Mouse (Mus musculus) embryonic facial prominence, embryonic 11.5 days (tissue): ENCODE measurements around the gene Gskip. TPM values are rescaled to one million over a fixed set of nuclear protein-coding genes. Genes with fewer than 3 reads are reported as not detected.

Source experiments
- ATAC-seq: fragments of 200-750 bp; cut with Nextera tagmentation; replicated peaks from 2 replicates; pipeline ENCODE4 v1.8.0; 2017; ENCODE audit warnings: low read depth; ENCODE audit not compliant: insufficient number of reproducible peaks, low FRiP score, low TSS enrichment
- DNase-seq: peaks from one replicate; pipeline ENCODE4 v3.0.0-alpha.2; 2015; ENCODE audit warnings: low spot score
- H3K27ac ChIP-seq: fragments of 300-500 bp; sonication (generic); replicated peaks from 2 replicates; pipeline ENCODE4 v1.5.1; 2014; ENCODE audit warnings: mild to moderate bottlenecking, low read depth, low read length, control low read depth
- H3K27me3 ChIP-seq: fragments of 300-500 bp; sonication (generic); 2 replicates; pipeline ENCODE4 v1.6.1; 2014; ENCODE audit warnings: mild to moderate bottlenecking, low read length, moderate library complexity, mixed read lengths; ENCODE audit not compliant: control insufficient read depth, insufficient read depth
- H3K36me3 ChIP-seq: fragments of 300-500 bp; sonication (generic); replicated peaks from 2 replicates; pipeline ENCODE4 v1.6.1; 2014; ENCODE audit warnings: low read depth, mild to moderate bottlenecking, low read length, moderate library complexity, mixed read lengths; ENCODE audit not compliant: control insufficient read depth, insufficient read depth
- H3K4me1 ChIP-seq: fragments of 300-500 bp; sonication (generic); 2 replicates; pipeline ENCODE4 v1.6.1; 2014; ENCODE audit warnings: low read length, mixed read lengths; ENCODE audit not compliant: control insufficient read depth, insufficient read depth
- H3K4me2 ChIP-seq: fragments of 300-500 bp; sonication (generic); 2 replicates; pipeline ENCODE4 v1.6.1; 2014; ENCODE audit warnings: low read depth, mild to moderate bottlenecking, control low read depth, low read length, moderate library complexity
- H3K4me3 ChIP-seq: fragments of 300-500 bp; sonication (generic); 2 replicates; pipeline ENCODE4 v1.5.1; 2014; ENCODE audit warnings: low read depth, low read length, control low read depth
- H3K9ac ChIP-seq: fragments of 300-500 bp; sonication (generic); replicated peaks from 2 replicates; pipeline ENCODE4 v1.6.1; 2014; ENCODE audit warnings: mild to moderate bottlenecking, control low read depth, low read length
- H3K9me3 ChIP-seq: fragments of 300-500 bp; sonication (generic); replicated peaks from 2 replicates; pipeline ENCODE4 v1.6.1; 2016; ENCODE audit warnings: mild to moderate bottlenecking, low read length, inconsistent platforms, mixed read lengths; ENCODE audit not compliant: control insufficient read depth
- WGBS: fragments of 180-500 bp; shearing (Covaris S2); extraction: QIAGEN DNeasy Blood & Tissue Kit; methylation state at CpG from one replicate; pipeline ENCODE4 v1.1.7; 2014; 5-methylcytosine and 5-hydroxymethylcytosine counted together
- polyA plus RNA-seq: library from polyadenylated mRNA; unstranded; fragments of >200 nt; fragmentation: Nextera tagmentation; extraction: Ambion mirVana; gene quantifications from 2 replicates; pipeline ENCODE4 v1.2.1, GENCODE M21; 2014

Gene Gskip
- polyA plus RNA-seq, 1 experiment from 2014 or later, result 34.5 TPM

GRCm38 (mm10) chr12:105685001-105685691 lies 517 bp downstream of the Gskip start, which contains the start of gene Atg2b:
Gene Atg2b (minus strand): TSS chr12:105685211.
- Histone ChIP-seq H3K4me1 (no peaks in the 10 kb centered on the region), H3K27ac (peak within 1 kb of the TSS; percentile 52), H3K27me3 (no peaks in the 10 kb centered on the region), H3K9ac (peak within 1 kb of the TSS; percentile 80), H3K36me3 (no peaks in the 10 kb centered on the region), H3K4me3 (peak within 1 kb of the TSS; percentile 91), H3K9me3 (no peaks in the 10 kb centered on the region), H3K4me2 (peak within 1 kb of the TSS; percentile 64)
- WGBS, result under 1% methylated on average over 73 of the region's 73 CpGs
- ATAC-seq (peak; percentile 90), DNase-seq (peak; percentile 99)

GRCm38 (mm10) chr12:105686791-105687190 lies 2.2 kb downstream of the Gskip start:
- no peak for ATAC-seq
- no peak for DNase-seq
- H3K27me3 ChIP-seq, result no peaks in the 10 kb centered on the region
- no peaks in the 10 kb centered on the region for H3K4me1 ChIP-seq
- H3K9me3 ChIP-seq, result no peaks in the 10 kb centered on the region
- no peak overlapping the region for H3K4me3 ChIP-seq
- no peak overlapping the region for H3K9ac ChIP-seq
- WGBS, result 95% methylated on average over 3 of the region's 3 CpGs
- H3K36me3 ChIP-seq, result no peaks in the 10 kb centered on the region
- H3K27ac ChIP-seq, result no peak overlapping the region
- no peak overlapping the region for H3K4me2 ChIP-seq

GRCm38 (mm10) chr12:105687416-105687815 lies 2.8 kb downstream of the Gskip start:
- ATAC-seq (no peak), DNase-seq (no peak)
- Histone ChIP-seq H3K27me3 (no peaks in the 10 kb centered on the region), H3K9me3 (no peaks in the 10 kb centered on the region), H3K4me3 (no peak overlapping the region), H3K4me2 (no peak overlapping the region), H3K9ac (no peak overlapping the region), H3K36me3 (no peaks in the 10 kb centered on the region), H3K27ac (no peak overlapping the region), H3K4me1 (no peaks in the 10 kb centered on the region)
- WGBS, result 88% methylated on average over 4 of the region's 4 CpGs

DNA sequence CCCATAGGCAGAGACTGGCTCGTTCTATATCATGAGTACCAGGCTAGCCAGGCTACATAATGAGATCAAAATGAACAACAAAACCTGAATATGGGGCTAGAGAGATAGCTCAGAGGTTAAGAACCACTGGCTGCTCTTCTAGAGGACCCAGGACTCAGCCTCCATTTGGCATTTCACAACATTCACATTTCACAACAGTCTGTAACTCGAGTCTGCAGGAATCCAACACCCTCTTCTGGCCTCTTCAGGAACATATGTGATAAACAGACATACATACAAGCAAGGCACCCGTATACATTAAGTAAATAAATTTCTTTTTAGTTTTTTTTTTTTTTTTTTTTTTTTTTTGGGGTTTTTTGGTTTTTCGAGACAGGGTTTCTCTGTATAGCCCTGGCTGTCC lies 3.9 kb downstream of the Gskip start:
- H3K27me3 ChIP-seq, result no peaks in the 10 kb centered on the region
- H3K36me3 ChIP-seq, result no peaks in the 10 kb centered on the region
- no peaks in the 10 kb centered on the region for H3K4me1 ChIP-seq
- H3K4me2 ChIP-seq, result no peak overlapping the region
- DNase-seq, result no peak
- no peaks in the 10 kb centered on the region for H3K9me3 ChIP-seq
- H3K9ac ChIP-seq, result no peak overlapping the region
- no peak for ATAC-seq
- no peak overlapping the region for H3K4me3 ChIP-seq
- WGBS, result 84% methylated on average over 3 of the region's 4 CpGs
- no peak overlapping the region for H3K27ac ChIP-seq

DNA sequence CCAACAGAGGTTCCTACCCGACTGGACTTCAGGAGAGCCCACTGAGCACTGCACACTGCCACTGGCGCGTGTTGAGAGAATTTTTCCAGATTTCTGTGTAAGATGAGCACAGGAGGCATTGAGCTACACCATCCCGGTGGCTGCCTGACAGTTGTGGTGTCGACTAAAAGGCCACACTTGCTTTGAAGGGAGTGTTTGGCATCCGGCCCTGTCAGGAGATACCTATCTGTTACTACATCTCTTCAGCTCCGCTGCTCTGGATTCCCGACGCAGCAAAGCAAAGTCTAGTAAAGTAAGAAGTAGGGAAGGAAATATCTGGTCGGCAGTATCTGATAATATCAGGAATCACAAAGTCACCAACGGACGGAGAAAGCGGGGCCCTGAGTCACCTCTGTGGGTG lies 4.8 kb downstream of the Gskip start:
- ATAC-seq, result no peak
- Histone ChIP-seq H3K27me3 (no peaks in the 10 kb centered on the region), H3K4me3 (no peak overlapping the region), H3K4me2 (no peak overlapping the region), H3K27ac (no peak overlapping the region), H3K4me1 (no peaks in the 10 kb centered on the region), H3K9me3 (no peaks in the 10 kb centered on the region), H3K36me3 (no peaks in the 10 kb centered on the region), H3K9ac (no peak overlapping the region)
- 92% methylated on average over 13 of the region's 13 CpGs for WGBS
- no peak for DNase-seq

- Histone ChIP-seq H3K27ac (no peak overlapping the region), H3K9me3 (no peaks in the 10 kb centered on the region), H3K27me3 (no peaks in the 10 kb centered on the region), H3K4me2 (no peak overlapping the region), H3K4me3 (no peak overlapping the region), H3K4me1 (no peaks in the 10 kb centered on the region), H3K9ac (no peak overlapping the region), H3K36me3 (no peaks in the 10 kb centered on the region)
- no peak for DNase-seq
- 98% methylated on average over 2 of the region's 2 CpGs for WGBS
- no peak for ATAC-seq
Measured at GRCm38 (mm10) chr12:105694021-105694420, 9.4 kb downstream of the Gskip start.

- DNase-seq (no peak), ATAC-seq (no peak)
- Histone ChIP-seq H3K4me1 (no peaks in the 10 kb centered on the region), H3K4me3 (no peak overlapping the region), H3K9ac (no peak overlapping the region), H3K4me2 (no peak overlapping the region), H3K27me3 (no peaks in the 10 kb centered on the region), H3K9me3 (no peaks in the 10 kb centered on the region), H3K36me3 (no peaks in the 10 kb centered on the region; the same call in 1 of the 2 replicates), H3K27ac (no peak overlapping the region)
- 81% methylated on average over 7 of the region's 7 CpGs for WGBS
Measured at GRCm38 (mm10) chr12:105695848-105696247, 11.2 kb downstream of the Gskip start.

DNA sequence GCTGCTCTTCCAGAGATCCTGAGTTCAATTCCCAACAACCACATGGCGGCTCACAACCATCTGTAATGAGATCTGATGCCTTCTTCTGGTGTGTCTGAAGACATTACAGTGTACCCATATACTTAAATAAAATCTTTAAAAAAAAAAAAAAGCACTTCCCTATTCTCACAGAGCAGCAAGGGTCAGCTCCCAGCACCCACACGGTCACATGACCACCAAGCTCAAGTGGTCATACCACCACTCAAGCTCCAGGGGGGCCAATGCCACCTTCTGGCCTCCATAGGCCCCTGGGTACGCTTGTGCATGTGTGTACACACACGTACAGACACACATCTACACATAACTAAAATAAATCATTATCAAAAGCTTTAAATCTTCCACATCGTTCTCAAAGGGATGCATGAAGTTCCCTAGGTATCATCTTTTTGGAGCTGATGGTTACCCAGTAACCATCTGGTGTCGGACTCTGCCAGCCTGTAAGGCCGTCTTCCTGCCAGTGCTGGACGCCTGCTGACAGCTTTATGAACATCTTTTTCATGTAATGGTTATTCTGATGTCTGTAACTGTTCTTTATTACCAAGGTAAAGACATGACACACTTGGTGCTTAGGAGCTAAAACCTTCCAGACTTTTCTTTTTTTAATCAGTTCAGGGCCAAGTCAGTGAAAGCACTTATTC lies 12.6 kb downstream of the Gskip start:
- Histone ChIP-seq H3K4me1 (no peaks in the 10 kb centered on the region), H3K9me3 (no peaks in the 10 kb centered on the region), H3K36me3 (no peaks in the 10 kb centered on the region; the same call in 1 of the 2 replicates), H3K4me3 (no peak overlapping the region), H3K27ac (no peak overlapping the region), H3K27me3 (no peaks in the 10 kb centered on the region), H3K9ac (no peak overlapping the region), H3K4me2 (no peak overlapping the region)
- DNase-seq, result no peak
- no peak for ATAC-seq
- WGBS, result 91% methylated on average over 8 of the region's 8 CpGs
